Mouse (Mus musculus) limb, embryonic 13.5 days (tissue): ENCODE data around the gene Mast4. TPM values are rescaled to one million over a fixed set of nuclear protein-coding genes. Genes with fewer than 3 reads are reported as not detected.

Source experiments
- ATAC-seq: fragments of 200-750 bp; cut with Nextera tagmentation; 2 replicates; pipeline ENCODE4 v1.8.0; 2017; ENCODE audit warnings: low read depth, moderate number of reproducible peaks, moderate TSS enrichment; ENCODE audit not compliant: low FRiP score
- H3K27ac ChIP-seq: fragments of 300-500 bp; sonication (generic); 2 replicates; pipeline ENCODE4 v1.5.1; 2015; ENCODE audit warnings: inconsistent platforms, mild to moderate bottlenecking, moderate library complexity
- H3K27me3 ChIP-seq: fragments of 300-500 bp; sonication (generic); 2 replicates; pipeline ENCODE4 v1.6.1; 2015; ENCODE audit warnings: mild to moderate bottlenecking, inconsistent platforms
- H3K36me3 ChIP-seq: fragments of 300-500 bp; sonication (generic); 2 replicates; pipeline ENCODE4 v1.6.1; 2015; ENCODE audit warnings: inconsistent platforms, mild to moderate bottlenecking, moderate library complexity
- H3K4me1 ChIP-seq: fragments of 300-500 bp; sonication (generic); 2 replicates; pipeline ENCODE4 v1.6.1; 2015; ENCODE audit warnings: inconsistent platforms
- H3K4me2 ChIP-seq: fragments of 300-500 bp; sonication (generic); replicated peaks from 2 replicates; pipeline ENCODE4 v1.6.1; 2015; ENCODE audit warnings: inconsistent platforms, mild to moderate bottlenecking, moderate library complexity
- H3K4me3 ChIP-seq: fragments of 300-500 bp; sonication (generic); 2 replicates; pipeline ENCODE4 v1.5.1; 2015; ENCODE audit warnings: moderate library complexity, mild to moderate bottlenecking, inconsistent platforms
- H3K9ac ChIP-seq: fragments of 300-500 bp; sonication (generic); 2 replicates; pipeline ENCODE4 v1.6.1; 2015; ENCODE audit warnings: mild to moderate bottlenecking, inconsistent platforms
- H3K9me3 ChIP-seq: fragments of 300-500 bp; sonication (generic); 2 replicates; pipeline ENCODE4 v1.6.1; 2016; ENCODE audit warnings: inconsistent platforms
- WGBS: fragments of 180-500 bp; shearing (Covaris S2); methylation state at CpG from one replicate; pipeline ENCODE4 v1.1.7; 2015; 5-methylcytosine and 5-hydroxymethylcytosine counted together
- polyA plus RNA-seq: library from polyadenylated mRNA; unstranded; fragments of >200 nt; fragmentation: Nextera tagmentation; extraction: Ambion mirVana; gene quantifications from 2 replicates; pipeline ENCODE4 v1.2.1, GENCODE M21; 2015

Gene Mast4
- polyA plus RNA-seq, 1 experiment from 2014 or later, result 23.2 TPM

DNA sequence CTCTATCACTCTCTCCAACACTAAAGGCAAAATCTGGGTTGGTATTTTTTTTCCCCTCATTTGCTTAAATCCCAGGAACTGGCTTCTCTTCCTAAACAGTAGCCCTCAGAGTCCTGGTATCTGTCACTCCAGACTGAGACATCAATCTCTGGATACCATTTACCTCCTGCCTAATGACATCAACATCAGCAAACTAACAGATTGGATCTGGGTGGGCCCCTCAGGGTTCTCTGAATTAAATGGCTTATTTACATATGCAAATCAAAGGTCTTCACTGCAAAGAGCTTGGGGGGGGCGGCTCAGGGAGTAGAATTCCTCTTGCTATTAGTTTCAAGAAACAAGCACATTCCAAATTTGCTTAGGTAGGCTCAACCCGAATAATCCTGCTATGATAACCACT is 272.6 kb downstream of the Mast4 start:
- H3K4me3 ChIP-seq, result no peak overlapping the region
- H3K4me1 ChIP-seq, result no peaks in the 10 kb centered on the region
- ATAC-seq, result no peak
- H3K9ac ChIP-seq, result no peak overlapping the region
- H3K27ac ChIP-seq, result no peak overlapping the region
- no peaks in the 10 kb centered on the region for H3K36me3 ChIP-seq
- 73% methylated on average over 2 of the region's 2 CpGs for WGBS
- H3K9me3 ChIP-seq, result no peaks in the 10 kb centered on the region
- H3K4me2 ChIP-seq, result no peak overlapping the region
- H3K27me3 ChIP-seq, result no peaks in the 10 kb centered on the region

DNA sequence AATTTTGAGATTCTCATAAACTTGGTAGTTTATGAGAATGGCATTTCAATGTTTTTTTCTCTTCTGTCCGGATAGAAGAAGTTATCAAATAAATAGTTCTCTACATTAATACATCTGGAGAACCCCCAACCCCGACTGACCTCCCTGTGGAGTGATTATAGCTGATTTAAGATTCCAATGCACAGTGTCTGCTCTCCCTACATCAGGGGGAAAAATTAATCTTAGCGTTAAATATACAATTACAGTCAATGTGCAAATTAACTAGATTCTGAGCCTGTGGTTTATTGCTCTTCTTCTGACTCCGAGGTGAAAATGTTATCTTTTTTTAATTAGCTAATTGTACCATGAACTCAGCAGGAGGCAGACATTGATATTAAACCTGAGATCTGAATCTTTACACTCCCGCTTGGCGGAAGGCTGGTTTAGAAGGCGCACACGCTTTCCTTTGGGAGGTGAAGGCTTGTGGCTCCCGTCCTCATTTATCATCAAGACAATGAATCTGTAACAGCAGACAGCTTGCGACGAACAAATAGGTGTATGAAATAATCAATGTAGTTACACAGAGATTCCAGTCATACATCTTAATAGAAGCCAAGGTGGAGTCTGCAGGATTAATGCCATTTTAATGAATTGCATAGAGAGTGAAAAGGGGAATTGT is 274.2 kb downstream of the Mast4 start:
- Histone ChIP-seq H3K4me1 (no peaks in the 10 kb centered on the region), H3K27me3 (no peaks in the 10 kb centered on the region), H3K9ac (no peak overlapping the region), H3K4me2 (no peak overlapping the region), H3K27ac (no peak overlapping the region), H3K4me3 (no peak overlapping the region), H3K9me3 (no peaks in the 10 kb centered on the region), H3K36me3 (no peaks in the 10 kb centered on the region)
- ATAC-seq, result no peak
- WGBS, result 72% methylated on average over 11 of the region's 11 CpGs

DNA sequence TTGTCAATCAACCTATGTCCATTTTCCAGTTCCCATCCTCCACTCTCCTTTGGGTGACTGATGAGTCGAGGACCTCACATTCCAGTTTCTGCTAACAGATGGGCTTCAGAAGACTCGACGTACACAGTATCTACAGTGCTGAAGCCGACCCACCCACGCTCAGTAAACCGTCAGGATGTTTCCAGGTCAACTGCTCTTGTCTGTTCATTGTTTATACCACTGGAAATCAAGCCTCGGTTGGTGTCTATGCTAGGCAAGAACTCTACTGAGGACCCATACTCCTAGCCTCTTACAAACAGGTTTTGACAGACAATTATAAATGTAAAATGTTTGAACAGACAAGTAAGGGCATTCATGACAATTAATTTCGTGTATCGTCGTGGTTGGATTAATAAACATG is 277.8 kb downstream of the Mast4 start:
- 89% methylated on average over 10 of the region's 10 CpGs for WGBS
- Histone ChIP-seq H3K9ac (no peak overlapping the region), H3K27ac (no peak overlapping the region), H3K36me3 (no peaks in the 10 kb centered on the region), H3K4me2 (no peak overlapping the region), H3K9me3 (no peaks in the 10 kb centered on the region), H3K27me3 (no peaks in the 10 kb centered on the region), H3K4me3 (no peak overlapping the region), H3K4me1 (no peaks in the 10 kb centered on the region)
- no peak for ATAC-seq

DNA sequence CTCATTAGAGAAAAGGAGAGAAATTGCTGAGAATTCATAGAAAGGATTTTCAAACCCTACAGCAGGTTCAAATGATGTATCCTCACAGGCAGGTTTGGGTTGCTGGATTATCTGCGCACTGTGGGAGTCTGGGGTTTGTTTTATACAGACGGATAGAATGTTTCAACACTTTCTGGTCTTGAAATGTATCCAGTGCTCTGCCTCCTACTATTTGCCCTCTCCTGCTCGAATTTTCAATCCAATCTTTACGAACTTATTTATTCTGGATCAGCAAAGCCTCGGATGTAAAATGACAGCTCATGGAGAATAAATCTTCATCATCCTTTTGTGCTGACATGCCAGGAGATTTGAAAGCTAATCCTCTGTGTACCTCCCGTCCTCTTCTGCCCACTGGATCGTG is 281.6 kb downstream of the Mast4 start:
- H3K9ac ChIP-seq, result no peak overlapping the region
- H3K4me1 ChIP-seq, result no peaks in the 10 kb centered on the region
- no peak overlapping the region for H3K4me2 ChIP-seq
- no peaks in the 10 kb centered on the region for H3K9me3 ChIP-seq
- H3K27me3 ChIP-seq, result no peaks in the 10 kb centered on the region; the same call in 1 of the 2 replicates
- no peaks in the 10 kb centered on the region for H3K36me3 ChIP-seq
- no peak overlapping the region for H3K27ac ChIP-seq
- H3K4me3 ChIP-seq, result no peak overlapping the region
- 59% methylated on average over 7 of the region's 7 CpGs for WGBS
- no peak for ATAC-seq

DNA sequence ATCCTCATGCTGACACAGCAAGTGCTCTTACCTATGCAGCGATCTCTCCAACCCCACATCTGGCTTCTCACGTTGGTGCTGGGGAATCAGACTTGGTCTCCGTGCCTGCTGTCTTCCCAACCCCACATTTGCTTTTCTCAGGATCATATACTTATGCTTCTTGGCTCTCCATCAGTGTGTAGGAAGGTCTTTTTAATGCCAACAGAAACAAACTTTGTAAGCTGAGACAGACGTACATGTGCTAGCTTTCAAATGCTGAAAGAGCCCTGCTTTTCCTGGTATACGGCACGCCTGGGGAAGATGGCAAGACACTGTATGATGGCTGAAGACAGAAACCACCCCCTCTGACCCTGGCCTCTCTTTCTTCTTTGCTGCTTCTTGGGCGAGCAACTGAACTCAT is 285.3 kb downstream of the Mast4 start:
- H3K4me2 ChIP-seq, result no peak overlapping the region
- H3K27ac ChIP-seq, result no peak overlapping the region
- H3K9me3 ChIP-seq, result no peaks in the 10 kb centered on the region
- no peak for ATAC-seq
- no peaks in the 10 kb centered on the region; the same call in 1 of the 2 replicates for H3K27me3 ChIP-seq
- no peaks in the 10 kb centered on the region for H3K4me1 ChIP-seq
- 76% methylated on average over 7 of the region's 7 CpGs for WGBS
- H3K36me3 ChIP-seq, result no peaks in the 10 kb centered on the region
- no peak overlapping the region for H3K9ac ChIP-seq
- H3K4me3 ChIP-seq, result no peak overlapping the region

DNA sequence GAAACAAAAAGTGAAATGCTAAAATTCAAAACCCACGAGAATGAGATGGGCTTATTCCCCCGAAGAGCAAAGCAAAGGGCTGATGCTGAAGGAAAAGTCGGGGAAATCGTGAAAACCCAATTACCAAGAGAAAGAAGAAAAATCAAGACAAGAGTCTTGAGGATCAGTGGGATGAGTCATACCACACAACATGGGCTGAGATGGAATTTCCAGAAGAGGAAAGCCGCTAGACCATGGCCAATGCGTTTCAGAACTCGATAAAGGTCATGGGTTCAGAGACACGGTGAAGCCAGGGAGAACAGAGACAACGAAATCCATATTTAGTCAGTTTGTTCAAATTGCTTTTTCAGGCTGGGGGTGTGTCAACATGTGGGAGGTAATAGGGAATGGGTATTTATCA is 290.6 kb downstream of the Mast4 start:
- Histone ChIP-seq H3K4me3 (no peak overlapping the region), H3K4me1 (no peaks in the 10 kb centered on the region), H3K27ac (no peak overlapping the region), H3K9ac (no peak overlapping the region), H3K27me3 (no peaks in the 10 kb centered on the region), H3K9me3 (no peaks in the 10 kb centered on the region), H3K4me2 (no peak overlapping the region), H3K36me3 (no peaks in the 10 kb centered on the region)
- WGBS, result 92% methylated on average over 9 of the region's 9 CpGs
- no peak for ATAC-seq

DNA sequence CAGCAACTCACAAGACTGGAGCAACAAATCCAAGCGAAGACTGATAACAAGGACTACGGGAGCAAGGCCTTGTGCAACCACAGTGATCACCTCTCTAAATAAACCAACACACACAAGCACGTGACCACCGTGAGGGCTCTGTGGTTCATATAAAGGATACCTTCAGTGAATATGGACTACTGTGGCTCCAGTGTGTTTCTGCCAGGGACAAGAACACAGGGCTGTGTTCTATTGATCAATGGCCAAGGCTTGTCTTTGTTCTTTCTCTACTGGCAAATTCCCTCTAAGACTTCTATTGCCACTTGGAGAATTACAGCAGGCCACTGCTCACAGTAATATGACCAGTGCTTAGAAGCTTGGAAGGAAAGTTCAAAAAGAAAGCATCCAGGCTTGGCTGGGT is 291.3 kb downstream of the Mast4 start:
- 94% methylated on average over 4 of the region's 4 CpGs for WGBS
- no peaks in the 10 kb centered on the region for H3K36me3 ChIP-seq
- no peaks in the 10 kb centered on the region for H3K4me1 ChIP-seq
- H3K27me3 ChIP-seq, result no peaks in the 10 kb centered on the region
- H3K27ac ChIP-seq, result no peak overlapping the region
- H3K9me3 ChIP-seq, result no peaks in the 10 kb centered on the region
- no peak overlapping the region for H3K4me2 ChIP-seq
- H3K9ac ChIP-seq, result no peak overlapping the region
- H3K4me3 ChIP-seq, result no peak overlapping the region
- no peak for ATAC-seq

DNA sequence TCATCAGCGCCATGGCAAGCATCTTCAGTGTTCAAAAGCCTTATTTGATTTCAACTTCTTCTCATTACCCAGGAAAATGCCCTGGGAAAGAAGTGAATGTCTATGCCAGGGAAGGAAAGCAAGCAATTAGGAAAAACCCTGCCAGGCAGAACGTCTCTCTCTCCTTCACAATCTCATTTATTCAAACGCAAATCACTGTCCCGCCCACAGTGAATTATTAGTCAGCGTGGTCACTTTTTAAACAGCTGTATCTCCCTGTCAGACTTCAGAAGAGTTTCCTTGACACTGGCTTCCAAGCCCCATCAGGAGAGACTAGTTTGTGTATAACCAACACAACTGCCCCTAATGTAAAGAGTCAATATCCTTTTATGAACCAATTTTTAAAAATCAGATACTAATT is 296.8 kb downstream of the Mast4 start:
- H3K27ac ChIP-seq, result no peak overlapping the region
- no peaks in the 10 kb centered on the region for H3K9me3 ChIP-seq
- ATAC-seq, result no peak
- H3K4me3 ChIP-seq, result no peak overlapping the region
- H3K27me3 ChIP-seq, result peaks cover 12% of the 10 kb centered on the region
- H3K4me2 ChIP-seq, result no peak overlapping the region
- 0 out of 2 replicates have a peak, but pooled peaks cover 8% of the 10 kb centered on the region for H3K4me1 ChIP-seq
- 58% methylated on average over 5 of the region's 5 CpGs for WGBS
- no peak overlapping the region for H3K9ac ChIP-seq
- H3K36me3 ChIP-seq, result no peaks in the 10 kb centered on the region

DNA sequence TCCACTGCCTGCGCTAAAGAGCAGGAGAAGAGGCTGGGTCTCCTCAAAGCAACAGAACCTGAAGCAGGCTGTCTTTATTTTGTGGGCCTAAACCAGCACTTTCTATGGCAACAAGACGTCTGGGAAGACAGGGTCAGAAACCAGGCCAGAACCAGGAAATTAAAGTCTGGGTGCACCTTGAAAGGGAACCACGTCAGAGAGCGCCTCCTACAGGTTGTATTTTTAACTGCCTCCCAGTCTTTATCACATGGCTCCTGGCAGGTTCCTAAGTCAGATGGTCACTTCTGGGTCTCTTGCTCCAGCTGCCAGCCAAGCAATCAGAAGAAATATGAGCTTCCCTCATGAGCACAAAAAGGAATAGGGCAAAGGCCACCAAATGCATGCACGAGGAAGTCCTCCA is 304.9 kb downstream of the Mast4 start:
- Histone ChIP-seq H3K27ac (no peak overlapping the region), H3K36me3 (no peaks in the 10 kb centered on the region), H3K4me1 (peaks cover 43% of the 10 kb centered on the region), H3K9me3 (no peaks in the 10 kb centered on the region), H3K27me3 (peaks cover 25% of the 10 kb centered on the region), H3K4me2 (no peak overlapping the region), H3K4me3 (no peak overlapping the region), H3K9ac (no peak overlapping the region)
- ATAC-seq, result no peak
- 87% methylated on average over 5 of the region's 5 CpGs for WGBS

DNA sequence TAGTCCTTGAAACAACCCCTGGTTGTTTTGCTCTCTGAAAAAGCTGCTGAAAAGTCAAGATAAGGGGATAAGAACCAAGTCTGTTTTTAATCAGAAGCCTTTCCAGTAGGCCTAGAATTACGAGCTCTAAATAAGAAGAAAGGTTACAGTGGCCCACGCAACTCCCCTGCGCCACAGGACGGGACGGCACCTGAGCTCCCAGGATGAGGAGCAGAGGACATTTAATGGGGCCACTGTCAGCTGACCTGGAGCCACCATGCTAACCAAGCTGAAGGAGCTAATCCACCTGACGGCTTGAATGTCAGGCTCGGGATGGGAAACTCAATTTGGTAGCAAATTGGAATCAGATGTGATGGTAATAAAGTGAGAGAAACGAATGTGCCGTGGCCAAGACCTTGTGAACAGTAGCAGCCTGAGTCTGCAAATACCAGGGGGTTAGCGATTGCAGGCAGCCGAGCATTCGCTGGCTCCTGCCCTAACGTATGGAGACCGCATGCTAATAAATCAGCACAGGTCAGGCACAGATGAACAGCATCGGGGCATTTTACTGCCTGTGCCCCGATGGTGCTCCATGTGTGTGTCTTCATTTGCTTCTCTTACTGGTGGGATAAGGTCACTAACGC is 306.7 kb downstream of the Mast4 start:
- Histone ChIP-seq H3K4me2 (peak overlapping the region; percentile 46), H3K27ac (no peak overlapping the region), H3K27me3 (peaks cover 25% of the 10 kb centered on the region), H3K4me1 (peaks cover 36% of the 10 kb centered on the region), H3K4me3 (no peak overlapping the region), H3K9me3 (no peaks in the 10 kb centered on the region), H3K9ac (no peak overlapping the region), H3K36me3 (no peaks in the 10 kb centered on the region)
- 11% methylated on average over 17 of the region's 17 CpGs for WGBS
- peak; percentile 77 for ATAC-seq

DNA sequence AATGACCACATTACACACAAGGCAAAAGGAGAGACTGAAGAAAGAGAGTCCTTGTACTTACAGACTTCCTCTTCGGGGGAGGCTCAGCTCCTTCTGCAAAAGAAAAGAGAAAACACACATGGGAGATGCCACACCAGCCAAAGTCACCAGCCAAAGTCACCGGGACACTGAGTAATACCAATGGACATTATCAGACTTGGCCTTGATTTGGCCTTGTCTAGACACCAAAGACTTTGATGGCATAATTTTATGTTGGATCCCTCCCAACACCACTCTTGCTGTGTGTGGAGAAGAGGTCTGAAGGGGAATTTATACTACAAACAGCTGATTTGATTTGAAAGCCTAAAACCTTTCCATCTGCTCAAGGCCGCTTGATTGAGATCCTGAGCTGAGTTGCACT is 308.8 kb downstream of the Mast4 start:
- H3K4me1 ChIP-seq, result peaks cover 31% of the 10 kb centered on the region
- no peak overlapping the region for H3K4me2 ChIP-seq
- H3K27ac ChIP-seq, result no peak overlapping the region
- H3K36me3 ChIP-seq, result no peaks in the 10 kb centered on the region
- no peak overlapping the region for H3K9ac ChIP-seq
- no peaks in the 10 kb centered on the region for H3K9me3 ChIP-seq
- H3K27me3 ChIP-seq, result peaks cover 34% of the 10 kb centered on the region
- H3K4me3 ChIP-seq, result no peak overlapping the region
- ATAC-seq, result no peak
- 44% methylated on average over 3 of the region's 3 CpGs for WGBS

DNA sequence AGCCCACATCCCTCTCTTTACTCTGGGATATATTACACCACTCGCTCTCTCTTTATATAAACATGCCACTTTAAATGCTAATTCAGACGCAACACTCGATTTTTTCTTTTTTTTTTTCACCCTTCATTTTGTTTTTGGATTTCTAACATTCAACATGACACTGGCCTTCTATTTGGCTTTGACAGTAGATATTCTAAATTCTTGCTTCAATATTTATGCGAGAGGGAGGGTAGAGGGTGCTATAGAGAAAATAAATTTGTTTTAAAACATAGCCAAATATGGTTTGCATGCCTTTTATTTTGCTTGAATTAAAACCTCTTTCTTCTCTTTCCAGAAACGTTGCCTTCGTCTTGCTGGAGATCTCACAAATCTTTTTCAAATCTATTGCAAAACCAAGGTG is 315.8 kb downstream of the Mast4 start:
- no peak overlapping the region for H3K27ac ChIP-seq
- H3K4me3 ChIP-seq, result no peak overlapping the region
- 85% methylated on average over 6 of the region's 6 CpGs for WGBS
- no peaks in the 10 kb centered on the region for H3K36me3 ChIP-seq
- no peak overlapping the region for H3K4me2 ChIP-seq
- ATAC-seq, result no peak
- no peak overlapping the region for H3K9ac ChIP-seq
- H3K9me3 ChIP-seq, result no peaks in the 10 kb centered on the region
- H3K4me1 ChIP-seq, result no peaks in the 10 kb centered on the region
- peaks cover 30% of the 10 kb centered on the region for H3K27me3 ChIP-seq

DNA sequence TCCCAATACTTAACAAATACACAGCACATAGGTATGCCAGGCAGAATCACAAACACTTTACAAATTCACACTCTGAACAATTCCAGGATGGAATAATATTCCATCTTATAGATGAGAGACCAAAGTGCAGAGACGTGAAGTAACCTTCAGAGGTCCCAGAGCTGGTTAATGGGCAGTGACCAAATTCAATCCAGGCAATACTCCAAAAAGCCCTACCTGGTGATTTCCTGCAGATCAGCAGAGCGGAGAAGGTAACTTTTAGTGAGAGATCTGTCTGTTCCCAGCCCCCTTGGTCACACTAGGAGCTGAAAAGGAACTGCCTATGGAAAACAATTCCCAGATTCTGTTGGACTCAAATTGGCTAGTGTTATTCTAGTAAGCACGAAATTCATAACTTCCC is 316.6 kb downstream of the Mast4 start:
- 77% methylated on average over 3 of the region's 3 CpGs for WGBS
- Histone ChIP-seq H3K4me3 (no peak overlapping the region), H3K9ac (no peak overlapping the region), H3K27ac (no peak overlapping the region), H3K9me3 (no peaks in the 10 kb centered on the region), H3K27me3 (peaks cover 27% of the 10 kb centered on the region), H3K4me1 (no peaks in the 10 kb centered on the region), H3K4me2 (no peak overlapping the region), H3K36me3 (no peaks in the 10 kb centered on the region)
- no peak for ATAC-seq
